ENCODE assay signal across 13 mouse cellular contexts in genomic region chr8:70801156-70801555, GRCm38 (mm10). TPM values are rescaled to one million over a fixed set of nuclear protein-coding genes. Genes with fewer than 3 reads are reported as not detected.
A peak's percentile ranks its signal among the peaks of the same experiment; 100 is the strongest.
DNase-seq lines count a peak whose midpoint lies in the region; ATAC-seq and TF ChIP-seq lines count a peak whose summit lies in the region.
"Had no signal": no experiment of that assay in that cellular context is flagged by ENCODE, and none has a peak within 500 bp of the region (broad histone marks: within the 10 kb centered on the region; RNA-seq: fewer than 3 reads in every experiment).

No protein-coding gene starts in this region.

- intact Hi-C loops in heart, postnatal 25 days (cut with DNase I) = no loop called here
- intact Hi-C loops in left cerebral cortex, postnatal 10 days (cut with DNase I) = loop anchor here (5.0 kb wide), 1 partner anchor 36 kb away; the partner anchor contains the start of gene Arrdc2

- 32% methylated on average over 15 of the region's 15 CpGs for WGBS in heart, embryonic 10.5 days
- WGBS in thymus, adult 2 months = 36% methylated on average over 15 of the region's 15 CpGs
- 36% methylated on average over 15 of the region's 15 CpGs for WGBS in midbrain, embryonic 15.5 days

- H3K9ac ChIP-seq in midbrain, embryonic 15.5 days = no peak overlapping the region
- H3K9ac ChIP-seq: heart, embryonic 15.5 days had no signal

- H3K4me2 ChIP-seq in midbrain, embryonic 15.5 days = no peak overlapping the region
- H3K4me2 ChIP-seq: heart, embryonic 15.5 days had no signal

- no peak overlapping the region for H3K4me3 ChIP-seq in heart, embryonic 10.5 days
- H3K4me3 ChIP-seq in thymus, adult 2 months (ENCODE audit: control insufficient read depth, insufficient read depth, low read length) = 0 out of 2 replicates have a peak overlapping the region, but pooled peaks have one; percentile 8
- no peak overlapping the region for H3K4me3 ChIP-seq in midbrain, embryonic 15.5 days
- H3K4me3 ChIP-seq: heart, embryonic 15.5 days had no signal

- no peak for DNase-seq in heart, embryonic 10.5 days (ENCODE audit: low spot score)
- no peak for DNase-seq in heart, postnatal 25 days (ENCODE audit: low spot score)
- peak; percentile 85 for DNase-seq in brain, adult 2 months (ENCODE audit: low read depth, low spot score)
- DNase-seq in left cerebral cortex, postnatal 10 days (ENCODE audit: extremely low spot score in 1 of 2, low spot score in 2 of 2) = peak; percentile 61 to 72
- DNase-seq in thymus, adult 2 months = peak; percentile 68
- no peak for DNase-seq in adrenal gland, postnatal 36 days
- no peak for DNase-seq in testis, postnatal 10 days (ENCODE audit: low spot score)
- DNase-seq: cerebellum, adult 9-10 months; kidney, postnatal 36 days; lung, postnatal 14 days had no signal

- no peaks in the 10 kb centered on the region for H3K36me3 ChIP-seq in heart, embryonic 10.5 days
- H3K36me3 ChIP-seq in thymus, adult 2 months (ENCODE audit: control insufficient read depth, insufficient read depth, low read length) = no peaks in the 10 kb centered on the region
- H3K36me3 ChIP-seq in midbrain, embryonic 15.5 days (replicated peaks) = no peaks in the 10 kb centered on the region
- H3K36me3 ChIP-seq: heart, embryonic 15.5 days had no signal

- no peak for ATAC-seq in midbrain, embryonic 15.5 days (replicated peaks)

- H3K4me1 ChIP-seq in heart, embryonic 10.5 days = peaks cover 35% of the 10 kb centered on the region
- peaks cover 76% of the 10 kb centered on the region for H3K4me1 ChIP-seq in thymus, adult 2 months (replicated peaks; ENCODE audit: control insufficient read depth, insufficient read depth, low read length)
- H3K4me1 ChIP-seq in midbrain, embryonic 15.5 days = peaks cover 40% of the 10 kb centered on the region

- TF ChIP-seq CTCF in thymus, adult 2 months (IDR thresholded peaks at IDR 0.05; ENCODE audit: borderline replicate concordance, control insufficient read depth, extremely low read depth, insufficient read depth, low read length, poor library complexity) = no peak

- no peaks in the 10 kb centered on the region for H3K9me3 ChIP-seq in heart, embryonic 10.5 days
- H3K9me3 ChIP-seq in midbrain, embryonic 15.5 days = no peaks in the 10 kb centered on the region
- H3K9me3 ChIP-seq: heart, embryonic 15.5 days had no signal

- H3K27ac ChIP-seq in heart, embryonic 10.5 days = peak overlapping the region; percentile 3; the same call in 1 of the 2 replicates
- peak overlapping the region; percentile 85 for H3K27ac ChIP-seq in thymus, adult 2 months (ENCODE audit: control insufficient read depth, insufficient read depth, low read length)
- H3K27ac ChIP-seq in midbrain, embryonic 15.5 days = no peak overlapping the region
- H3K27ac ChIP-seq: heart, embryonic 15.5 days; stomach, postnatal 0 days had no signal

- peaks cover 88% of the 10 kb centered on the region for H3K27me3 ChIP-seq in heart, embryonic 10.5 days (ENCODE audit: insufficient read depth, poor library complexity, severe bottlenecking)
- no peaks in the 10 kb centered on the region for H3K27me3 ChIP-seq in thymus, adult 2 months (ENCODE audit: control insufficient read depth, insufficient read depth, low read length)
- peaks cover 62% of the 10 kb centered on the region for H3K27me3 ChIP-seq in midbrain, embryonic 15.5 days (replicated peaks)

- no peak for TF ChIP-seq POLR2A in thymus, adult 2 months (IDR thresholded peaks at IDR 0.05; ENCODE audit: control insufficient read depth, extremely low read depth, insufficient read depth, low read length, poor library complexity)

RNA-seq across cellular contexts. Expression of gene Mast3, which starts 3.7 kb away (rescaled TPM):
- polyA plus RNA-seq in heart, embryonic 10.5 days (2016; fragmentation: Nextera tagmentation; extraction: Ambion mirVana) = 7.9 and 9.3 TPM in 2 replicates
- total RNA-seq in heart, postnatal 25 days (2021) = 1 to 10 TPM; 5.2 to 6.3 TPM
- total RNA-seq in left cerebral cortex, postnatal 10 days (2021) = 100 to 1,000 TPM; 115 to 117 TPM
- polyA plus RNA-seq in thymus, adult 2 months (2012; rRNA removed) = 615 and 696 TPM in 2 replicates
- 10 to 100 TPM; 16.8 to 19.0 TPM for total RNA-seq in adrenal gland, postnatal 36 days (2021)
- polyA plus RNA-seq in midbrain, embryonic 15.5 days (2015; fragmentation: Nextera tagmentation; extraction: Ambion mirVana) = 26.4 and 26.9 TPM in 2 replicates

RNA-seq across cellular contexts. Expression of gene Il12rb1, which starts 7.1 kb away (rescaled TPM):
- polyA plus RNA-seq in heart, embryonic 10.5 days (2016; fragmentation: Nextera tagmentation; extraction: Ambion mirVana) = 0.12 TPM in 1 of 2 replicates, not detected in the other
- total RNA-seq in heart, postnatal 25 days (2021) = not detected
- total RNA-seq in left cerebral cortex, postnatal 10 days (2021) = under 1 TPM; 0.13 to 0.28 TPM
- 48.6 and 53.4 TPM in 2 replicates for polyA plus RNA-seq in thymus, adult 2 months (2012; rRNA removed)
- not detected for total RNA-seq in adrenal gland, postnatal 36 days (2021)
- 0.10 and 0.36 TPM in 2 replicates for polyA plus RNA-seq in midbrain, embryonic 15.5 days (2015; fragmentation: Nextera tagmentation; extraction: Ambion mirVana)

RNA-seq across cellular contexts. Expression of gene Pik3r2, which starts 24.6 kb away (rescaled TPM):
- polyA plus RNA-seq in heart, embryonic 10.5 days (2016; fragmentation: Nextera tagmentation; extraction: Ambion mirVana) = 40.6 and 43.5 TPM in 2 replicates
- 10 to 100 TPM; 21.8 to 25.5 TPM for total RNA-seq in heart, postnatal 25 days (2021)
- 100 to 1,000 TPM; 173 TPM for total RNA-seq in left cerebral cortex, postnatal 10 days (2021)
- 124 and 136 TPM in 2 replicates for polyA plus RNA-seq in thymus, adult 2 months (2012; rRNA removed)
- 10 to 100 TPM; 35.6 to 51.5 TPM for total RNA-seq in adrenal gland, postnatal 36 days (2021)
- 113 TPM in 2 replicates for polyA plus RNA-seq in midbrain, embryonic 15.5 days (2015; fragmentation: Nextera tagmentation; extraction: Ambion mirVana)

RNA-seq across cellular contexts. Expression of gene Arrdc2, which starts 38.4 kb away (rescaled TPM):
- 3.7 and 3.8 TPM in 2 replicates for polyA plus RNA-seq in heart, embryonic 10.5 days (2016; fragmentation: Nextera tagmentation; extraction: Ambion mirVana)
- total RNA-seq in heart, postnatal 25 days (2021) = 10 to 100 TPM in 1 of 2 experiments, 1 to 10 TPM in 1; 9.2 to 10.2 TPM
- 10 to 100 TPM; 12.9 to 21.2 TPM for total RNA-seq in left cerebral cortex, postnatal 10 days (2021)
- 75.4 and 77.4 TPM in 2 replicates for polyA plus RNA-seq in thymus, adult 2 months (2012; rRNA removed)
- total RNA-seq in adrenal gland, postnatal 36 days (2021) = 10 to 100 TPM in 1 of 2 experiments, 1 to 10 TPM in 1; 6.9 to 10.5 TPM
- polyA plus RNA-seq in midbrain, embryonic 15.5 days (2015; fragmentation: Nextera tagmentation; extraction: Ambion mirVana) = 8.1 and 8.6 TPM in 2 replicates

RNA-seq across cellular contexts. Expression of gene Mpv17l2, which starts 40.4 kb away (rescaled TPM):
- 39.0 and 44.6 TPM in 2 replicates for polyA plus RNA-seq in heart, embryonic 10.5 days (2016; fragmentation: Nextera tagmentation; extraction: Ambion mirVana)
- 10 to 100 TPM; 26.7 to 28.0 TPM for total RNA-seq in heart, postnatal 25 days (2021)
- 10 to 100 TPM; 35.8 to 37.1 TPM for total RNA-seq in left cerebral cortex, postnatal 10 days (2021)
- 72.9 and 103 TPM in 2 replicates for polyA plus RNA-seq in thymus, adult 2 months (2012; rRNA removed)
- 100 to 1,000 TPM; 119 to 155 TPM for total RNA-seq in adrenal gland, postnatal 36 days (2021)
- 36.6 and 38.4 TPM in 2 replicates for polyA plus RNA-seq in midbrain, embryonic 15.5 days (2015; fragmentation: Nextera tagmentation; extraction: Ambion mirVana)

Comparison
In these comparisons a context has a peak if more than half of its experiments do, and no peak if none do; other contexts are left out.
1. DNase-seq: peak in brain, adult 2 months (single experiment), left cerebral cortex, postnatal 10 days (2 of 2) and thymus, adult 2 months (single experiment); none in heart, embryonic 10.5 days (single experiment), heart, postnatal 25 days (single experiment), adrenal gland, postnatal 36 days (0 of 2) and testis, postnatal 10 days (single experiment).
2. RNA of gene Mast3, which starts 3.7 kb away (total RNA-seq): 115 to 117 TPM in left cerebral cortex, postnatal 10 days; 16.8 to 19.0 TPM in adrenal gland, postnatal 36 days and 5.2 to 6.3 TPM in heart, postnatal 25 days; every median in the first group is over 4 times any median in the second.